Mouse (Mus musculus): ENCODE results near the gene Ddx54.
A peak's percentile ranks its signal among the peaks of the same experiment; 100 is the strongest.

Ddx54 gene

GRCm38 (mm10) chr5:120579898-120580626 lies 32.5 kb upstream of the Ddx54 start:
- no peak for DNase-seq (ENCODE audit: low read depth, low spot score)

GRCm38 (mm10) chr5:120582002-120582401 lies 30.5 kb upstream of the Ddx54 start:
- DNase-seq (ENCODE audit: low read depth, low spot score), result no peak

DNA sequence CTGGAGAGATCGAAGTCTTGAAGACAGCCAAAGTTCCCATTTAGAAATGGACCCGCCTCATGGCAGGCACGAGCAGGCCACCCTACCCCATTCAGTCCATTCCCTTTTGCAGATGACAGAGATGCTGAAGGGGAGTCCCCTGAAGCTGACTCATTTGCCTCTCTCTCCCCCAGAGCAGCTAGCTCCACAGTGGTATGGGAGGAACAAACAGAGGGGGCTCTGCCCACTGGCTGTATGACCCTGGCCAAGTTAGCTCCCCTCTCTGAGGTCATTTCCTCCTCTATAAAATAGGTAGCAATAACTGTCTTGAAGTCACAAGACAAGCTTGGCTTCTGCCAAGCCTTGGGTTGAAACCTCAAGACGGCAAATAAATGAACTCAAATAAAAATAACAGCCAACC lies 29.0 kb upstream of the Ddx54 start:
- DNase-seq (ENCODE audit: low read depth, low spot score), result no peak

- no peak for DNase-seq (ENCODE audit: low read depth, low spot score)
Measured at GRCm38 (mm10) chr5:120584968-120585367, 27.6 kb upstream of the Ddx54 start.

- no peak for DNase-seq (ENCODE audit: low read depth, low spot score)
Measured at GRCm38 (mm10) chr5:120586741-120587615, 25.6 kb upstream of the Ddx54 start.

DNA sequence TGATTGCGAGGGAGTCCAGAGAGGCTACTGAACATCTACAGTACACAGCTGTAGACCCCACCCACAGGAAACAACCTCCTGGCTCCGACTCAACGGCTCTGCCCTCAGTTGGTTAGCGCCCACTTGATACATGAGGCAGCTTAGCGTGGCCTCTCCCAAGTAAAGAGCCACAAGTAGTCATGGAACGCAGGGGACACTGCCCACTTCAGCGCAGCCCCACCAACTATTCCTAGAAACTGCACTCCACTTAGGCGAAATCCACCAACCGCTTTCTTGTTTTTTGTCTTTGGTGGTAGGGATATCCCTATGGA lies 25.0 kb upstream of the Ddx54 start:
- DNase-seq (ENCODE audit: low read depth, low spot score), result no peak

DNA sequence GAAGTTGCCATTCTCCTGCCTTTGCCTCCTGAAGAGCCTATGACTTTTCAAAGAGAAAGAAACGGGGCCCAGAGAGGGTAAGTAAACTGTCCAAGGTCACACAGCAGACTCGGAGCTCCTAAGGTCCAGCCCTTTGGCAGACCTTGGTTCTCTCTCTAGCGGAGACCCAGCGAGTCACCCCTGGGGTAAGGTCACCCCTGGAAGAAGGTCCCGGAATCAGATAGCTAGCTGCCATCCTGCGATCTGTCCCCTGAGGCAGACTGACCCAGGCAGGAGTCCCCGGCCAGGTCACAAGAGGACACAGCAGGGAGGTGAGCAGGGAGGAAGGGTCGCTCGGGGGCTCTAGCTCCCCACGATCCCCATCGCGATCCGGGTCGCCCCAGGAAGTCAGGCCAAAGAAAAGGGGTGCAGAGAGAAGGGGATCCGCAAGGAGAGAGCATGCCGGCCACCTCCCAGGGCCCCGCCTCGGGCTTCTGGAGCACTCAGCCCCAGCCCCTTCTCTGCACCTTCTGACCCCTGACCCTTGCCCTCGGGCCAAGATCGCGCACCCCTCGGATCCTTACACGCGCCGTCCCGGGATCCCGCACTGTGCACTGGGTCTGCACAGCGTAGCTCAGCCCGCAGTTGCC lies 24.5 kb upstream of the Ddx54 start:
- DNase-seq (ENCODE audit: low read depth, low spot score), result no peak

GRCm38 (mm10) chr5:120588569-120589094 lies 23.9 kb upstream of the Ddx54 start, which contains the start of the genes Tpcn1 and Iqcd:
Gene Tpcn1 (minus strand): TSS chr5:120588673.
Gene Iqcd (plus strand): TSS chr5:120589016.
- DNase-seq (ENCODE audit: low read depth, low spot score), result peak; percentile 99

GRCm38 (mm10) chr5:120590356-120591010 lies 22.1 kb upstream of the Ddx54 start:
- no peak for DNase-seq (ENCODE audit: low read depth, low spot score)

- DNase-seq (ENCODE audit: low read depth, low spot score), result no peak
Measured at GRCm38 (mm10) chr5:120592141-120592540, 20.4 kb upstream of the Ddx54 start.

DNA sequence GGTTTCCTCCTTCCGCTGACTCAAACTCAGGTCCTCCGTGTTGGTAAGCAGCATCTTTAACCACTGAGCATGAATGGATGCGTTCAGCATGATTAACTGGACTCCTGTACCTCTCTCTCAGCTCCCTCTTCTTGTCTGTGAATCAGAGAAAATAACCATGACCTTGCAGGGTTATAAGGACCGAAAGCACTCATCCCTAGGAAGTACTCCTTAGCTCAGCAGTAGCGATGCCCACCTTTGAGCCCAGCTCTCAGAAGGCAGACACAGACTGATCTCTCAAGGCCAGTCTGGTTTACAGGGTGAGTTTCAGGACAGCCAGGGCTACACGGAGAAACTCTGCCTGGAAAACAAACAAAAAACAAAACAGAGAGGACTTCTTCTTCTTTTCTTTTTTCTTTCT lies 18.1 kb upstream of the Ddx54 start:
- DNase-seq (ENCODE audit: low read depth, low spot score), result no peak

- DNase-seq (ENCODE audit: low read depth, low spot score), result no peak
Measured at GRCm38 (mm10) chr5:120599625-120600024, 12.9 kb upstream of the Ddx54 start.

DNA sequence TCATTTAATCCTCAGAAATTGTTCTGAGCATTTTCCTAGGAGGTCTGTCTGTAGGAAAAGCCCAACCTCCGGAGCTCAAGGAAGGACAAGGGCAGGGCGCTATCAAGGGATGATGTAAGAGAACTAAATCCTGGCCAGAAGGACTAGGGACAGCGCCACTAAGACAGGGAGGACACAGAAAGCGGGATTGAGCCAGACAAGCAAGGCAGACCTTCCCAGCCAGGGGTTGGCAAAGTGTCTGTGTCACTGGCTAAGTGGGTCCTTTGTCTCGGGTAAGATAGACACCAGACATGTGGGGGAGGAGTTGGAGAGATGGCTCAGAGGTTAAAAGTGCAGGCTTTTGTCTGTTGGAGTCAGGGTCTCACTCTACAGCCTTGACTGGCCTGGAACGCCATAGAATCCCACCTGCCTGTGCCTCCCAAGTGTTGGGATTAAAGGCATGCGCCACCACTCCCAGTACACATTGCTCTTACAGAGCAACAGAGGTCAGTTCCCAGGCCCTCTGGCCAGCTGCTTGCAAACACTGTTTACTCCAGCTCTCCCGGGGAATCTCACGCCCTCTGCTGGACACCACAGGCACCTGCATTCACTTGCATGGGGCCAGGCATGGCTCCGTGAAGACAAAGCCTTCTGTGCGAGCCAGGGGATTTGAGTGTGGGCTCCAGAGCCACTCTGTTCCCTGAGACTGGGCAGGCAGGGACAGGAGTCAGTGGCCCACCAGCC lies 11.4 kb upstream of the Ddx54 start:
- no peak for DNase-seq (ENCODE audit: low read depth, low spot score)

GRCm38 (mm10) chr5:120602210-120602609 lies 10.3 kb upstream of the Ddx54 start:
- DNase-seq (ENCODE audit: low read depth, low spot score), result no peak

GRCm38 (mm10) chr5:120603515-120603914 lies 9.0 kb upstream of the Ddx54 start:
- no peak for DNase-seq (ENCODE audit: low read depth, low spot score)

DNA sequence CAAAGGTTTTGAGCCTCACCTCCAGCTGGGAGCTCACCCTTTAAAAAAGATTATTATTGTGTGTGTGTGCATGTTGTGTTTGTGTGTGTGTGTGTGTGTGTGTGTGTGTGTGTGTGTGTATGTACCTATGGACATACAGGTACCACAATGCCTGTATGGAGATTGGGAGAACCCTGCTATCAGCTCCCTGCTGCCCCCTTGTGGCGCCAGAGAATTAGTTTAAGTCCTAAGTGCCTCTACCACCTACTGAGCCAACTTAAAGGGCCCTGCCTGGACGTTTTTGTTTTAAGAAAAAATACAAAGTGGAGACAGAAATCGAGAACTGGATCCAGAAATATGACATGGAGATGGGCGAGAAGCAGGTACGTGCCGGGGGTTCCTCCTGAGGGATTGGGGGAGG lies 7.7 kb upstream of the Ddx54 start:
- DNase-seq (ENCODE audit: low read depth, low spot score), result peak; percentile 72

DNA sequence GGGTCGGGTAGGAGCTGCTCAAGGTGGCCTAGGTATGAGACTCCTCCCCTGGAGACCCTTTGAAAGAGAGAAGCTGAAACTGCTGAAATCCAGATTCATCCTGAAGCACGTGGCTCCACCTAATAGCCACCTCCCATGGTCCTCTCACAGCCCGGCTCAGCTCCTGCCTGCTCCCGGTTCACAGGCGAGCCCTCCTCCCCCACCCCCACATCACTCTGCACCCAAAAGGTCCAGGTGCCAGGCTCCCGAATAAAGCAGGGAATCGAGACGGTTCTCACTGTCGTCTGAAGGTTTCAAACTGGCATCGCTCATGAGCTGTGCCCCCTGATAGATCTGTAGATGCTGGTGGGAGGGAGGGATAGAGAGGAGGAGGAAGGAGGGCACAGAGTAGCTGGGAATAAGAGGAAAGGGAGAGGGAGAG lies 7.3 kb upstream of the Ddx54 start:
- DNase-seq (ENCODE audit: low read depth, low spot score), result no peak

- DNase-seq (ENCODE audit: low read depth, low spot score), result peak; percentile 91
Measured at GRCm38 (mm10) chr5:120605688-120606087, 6.9 kb upstream of the Ddx54 start.

- DNase-seq (ENCODE audit: low read depth, low spot score), result no peak
Measured at GRCm38 (mm10) chr5:120606590-120607200, 5.8 kb upstream of the Ddx54 start.

GRCm38 (mm10) chr5:120607335-120607734 lies 5.2 kb upstream of the Ddx54 start:
- no peak for DNase-seq (ENCODE audit: low read depth, low spot score)
